Mouse (Mus musculus) kidney, embryonic 15.5 days (tissue): ENCODE results near the gene Ddr2. TPM values are rescaled to one million over a fixed set of nuclear protein-coding genes. Genes with fewer than 3 reads are reported as not detected.

Source experiments
- ATAC-seq: fragments of 200-750 bp; cut with Nextera tagmentation; replicated peaks from 2 replicates; pipeline ENCODE4 v1.8.0; 2017; ENCODE audit warnings: moderate TSS enrichment; ENCODE audit not compliant: low FRiP score
- H3K27ac ChIP-seq: fragments of 300-500 bp; sonication (generic); 2 replicates; pipeline ENCODE4 v1.5.1; 2015; ENCODE audit warnings: mild to moderate bottlenecking, inconsistent platforms
- H3K27me3 ChIP-seq: fragments of 300-500 bp; sonication (generic); 2 replicates; pipeline ENCODE4 v1.6.1; 2015; ENCODE audit warnings: inconsistent platforms
- H3K36me3 ChIP-seq: fragments of 300-500 bp; sonication (generic); 2 replicates; pipeline ENCODE4 v1.6.1; 2015; ENCODE audit warnings: inconsistent platforms
- H3K4me1 ChIP-seq: fragments of 300-500 bp; sonication (generic); 2 replicates; pipeline ENCODE4 v1.6.1; 2015; ENCODE audit warnings: inconsistent platforms
- H3K4me2 ChIP-seq: fragments of 300-500 bp; sonication (generic); 2 replicates; pipeline ENCODE4 v1.6.1; 2015; ENCODE audit warnings: moderate library complexity, mild to moderate bottlenecking, inconsistent platforms
- H3K4me3 ChIP-seq: fragments of 300-500 bp; sonication (generic); replicated peaks from 2 replicates; pipeline ENCODE4 v1.5.1; 2015; ENCODE audit warnings: mild to moderate bottlenecking, inconsistent platforms
- H3K9ac ChIP-seq: fragments of 300-500 bp; sonication (generic); 2 replicates; pipeline ENCODE4 v1.6.1; 2015; ENCODE audit warnings: mild to moderate bottlenecking, inconsistent platforms
- H3K9me3 ChIP-seq: fragments of 300-500 bp; sonication (generic); replicated peaks from 2 replicates; pipeline ENCODE4 v1.6.1; 2016; ENCODE audit warnings: inconsistent platforms
- WGBS: fragments of 180-500 bp; shearing (Covaris S2); methylation state at CpG from one replicate; pipeline ENCODE4 v1.1.7; 2015; ENCODE audit warnings: mixed read lengths; 5-methylcytosine and 5-hydroxymethylcytosine counted together
- polyA plus RNA-seq: library from polyadenylated mRNA; unstranded; fragments of >200 nt; fragmentation: Nextera tagmentation; extraction: Ambion mirVana; gene quantifications from 2 replicates; pipeline ENCODE4 v1.2.1, GENCODE M21; 2015

Ddr2 gene
- polyA plus RNA-seq, 1 experiment from 2014 or later, result 35.0 TPM

GRCm38 (mm10) chr1:169932122-169932746 lies 178.3 kb downstream of the Ddr2 start:
- H3K27me3 ChIP-seq, result 0 out of 2 replicates have a peak, but pooled peaks cover 2% of the 10 kb centered on the region
- WGBS, result 69% methylated on average over 7 of the region's 7 CpGs
- no peaks in the 10 kb centered on the region for H3K9me3 ChIP-seq
- H3K36me3 ChIP-seq, result no peaks in the 10 kb centered on the region
- no peak overlapping the region for H3K9ac ChIP-seq
- 0 out of 2 replicates have a peak, but pooled peaks cover 4% of the 10 kb centered on the region for H3K4me1 ChIP-seq
- no peak overlapping the region for H3K27ac ChIP-seq
- no peak overlapping the region for H3K4me3 ChIP-seq
- no peak for ATAC-seq
- H3K4me2 ChIP-seq, result no peak overlapping the region

GRCm38 (mm10) chr1:169931698-169932097 lies 178.9 kb downstream of the Ddr2 start:
- H3K9me3 ChIP-seq, result no peaks in the 10 kb centered on the region
- H3K4me2 ChIP-seq, result no peak overlapping the region
- H3K27me3 ChIP-seq, result 0 out of 2 replicates have a peak, but pooled peaks cover 2% of the 10 kb centered on the region
- H3K4me1 ChIP-seq, result 0 out of 2 replicates have a peak, but pooled peaks cover 4% of the 10 kb centered on the region
- 80% methylated on average over 7 of the region's 7 CpGs for WGBS
- H3K4me3 ChIP-seq, result no peak overlapping the region
- no peak overlapping the region for H3K9ac ChIP-seq
- H3K27ac ChIP-seq, result no peak overlapping the region
- H3K36me3 ChIP-seq, result no peaks in the 10 kb centered on the region
- ATAC-seq, result no peak

- Histone ChIP-seq H3K36me3 (no peaks in the 10 kb centered on the region), H3K27ac (no peak within 1 kb of the TSS), H3K4me2 (peak within 1 kb of the TSS; percentile 51), H3K4me1 (0 out of 2 replicates have a peak, but pooled peaks cover 4% of the 10 kb centered on the region), H3K27me3 (0 out of 2 replicates have a peak, but pooled peaks cover 2% of the 10 kb centered on the region), H3K9me3 (no peaks in the 10 kb centered on the region), H3K9ac (no peak within 1 kb of the TSS), H3K4me3 (0 out of 2 replicates have a peak within 1 kb of the TSS, but pooled peaks have one; percentile 6)
- no peak for ATAC-seq
- WGBS, result 16% methylated on average over 12 of the region's 12 CpGs
Measured at GRCm38 (mm10) chr1:169928454-169928971, 182.0 kb downstream of the Ddr2 start, which contains the start of gene Ccdc190. Gene Ccdc190, plus strand, starts transcription at chr1:169928648.

GRCm38 (mm10) chr1:169927753-169928369 lies 182.7 kb downstream of the Ddr2 start:
- H3K9ac ChIP-seq, result no peak overlapping the region
- H3K27me3 ChIP-seq, result 0 out of 2 replicates have a peak, but pooled peaks cover 2% of the 10 kb centered on the region
- H3K4me1 ChIP-seq, result 0 out of 2 replicates have a peak, but pooled peaks cover 4% of the 10 kb centered on the region
- H3K4me3 ChIP-seq, result no peak overlapping the region
- no peak overlapping the region for H3K4me2 ChIP-seq
- no peak for ATAC-seq
- no peaks in the 10 kb centered on the region for H3K9me3 ChIP-seq
- no peaks in the 10 kb centered on the region for H3K36me3 ChIP-seq
- WGBS, result 63% methylated on average over 8 of the region's 8 CpGs
- H3K27ac ChIP-seq, result no peak overlapping the region

- Histone ChIP-seq H3K36me3 (no peaks in the 10 kb centered on the region), H3K9me3 (no peaks in the 10 kb centered on the region), H3K4me2 (no peak overlapping the region), H3K27me3 (peaks cover 13% of the 10 kb centered on the region), H3K27ac (no peak overlapping the region), H3K4me3 (no peak overlapping the region), H3K4me1 (0 out of 2 replicates have a peak, but pooled peaks cover 10% of the 10 kb centered on the region), H3K9ac (no peak overlapping the region)
- ATAC-seq, result no peak
- 80% methylated on average over 2 of the region's 2 CpGs for WGBS
Measured at GRCm38 (mm10) chr1:169924567-169924966, 186.0 kb downstream of the Ddr2 start.

Other genes with a start within 250 kb of the Ddr2 start
- not detected in 2 replicates for gene Ccdc190, start 182.1 kb downstream of the Ddr2 start, polyA plus RNA-seq
- 12.5 and 13.9 TPM in 2 replicates for gene Hsd17b7, start 141.5 kb downstream of the Ddr2 start, polyA plus RNA-seq
- 52.2 and 56.4 TPM in 2 replicates for gene Uap1, start 64.2 kb upstream of the Ddr2 start, polyA plus RNA-seq
- 8.3 and 8.7 TPM in 2 replicates for gene Uhmk1, start 104.6 kb upstream of the Ddr2 start, polyA plus RNA-seq
- not detected in 2 replicates for gene Sh2d1b2, start 122.0 kb upstream of the Ddr2 start, polyA plus RNA-seq
- 0.06 and 0.16 TPM in 2 replicates for gene Sh2d1b1, start 166.6 kb upstream of the Ddr2 start, polyA plus RNA-seq
- gene Gm7694, start 195.6 kb upstream of the Ddr2 start, polyA plus RNA-seq, result 5.8 TPM in 2 replicates
- gene Spata46, start 198.0 kb upstream of the Ddr2 start, polyA plus RNA-seq, result 2.1 and 2.5 TPM in 2 replicates